Mouse (Mus musculus) erythroblast, embryonic 14.5 days (primary cell): ENCODE measurements around the gene Lsp1.

Experiments
- GATA1 ChIP-seq: IDR thresholded peaks from 2 replicates; pipeline ENCODE4 v1.6.1; 2012; ENCODE audit warnings: low read length, inconsistent platforms, mixed read lengths
- TAL1 ChIP-seq: IDR thresholded peaks from 3 replicates; pipeline ENCODE4 v1.6.1; 2012; ENCODE audit warnings: low read length, inconsistent platforms, mixed read lengths

- TF ChIP-seq GATA1 (no peak), TAL1 (no peak)
Measured at GRCm38 (mm10) chr7:142532671-142533058, 72.1 kb downstream of the Lsp1 start, which contains the start of gene Mrpl23.
